Mouse (Mus musculus) cerebellum, adult 2 months (tissue): Measurements from ENCODE around the gene Rps6ka2. TPM values are rescaled to one million over a fixed set of nuclear protein-coding genes. Genes with fewer than 3 reads are reported as not detected.
A peak's percentile ranks its signal among the peaks of the same experiment; 100 is the strongest.
"Not testable (repeated sequence)": the region's sequence is repeated elsewhere in the genome, so short reads cannot be mapped to it uniquely, and the experiment has no call there.

Experiments used
- DNase-seq, 2 experiments: peaks; one replicate each; pipeline ENCODE4 v3.0.0; 2021
- H3K27ac ChIP-seq: fragments of 200-500 bp; 2 replicates; pipeline ENCODE4 v1.5.1; 2012; ENCODE audit warnings: low read length, control low read depth, inconsistent platforms; ENCODE audit not compliant: insufficient read depth
- H3K27me3 ChIP-seq: fragments of 200-500 bp; 2 replicates; pipeline ENCODE4 v1.6.1; 2012; ENCODE audit warnings: inconsistent platforms, mild to moderate bottlenecking, low read length, moderate library complexity; ENCODE audit not compliant: control insufficient read depth, insufficient read depth
- H3K4me1 ChIP-seq: fragments of 200-500 bp; 2 replicates; pipeline ENCODE4 v1.6.1; 2011; ENCODE audit warnings: low read length; ENCODE audit not compliant: control insufficient read depth, insufficient read depth
- H3K4me3 ChIP-seq: fragments of 200-500 bp; replicated peaks from 2 replicates; pipeline ENCODE3; 2011; ENCODE audit warnings: mild to moderate bottlenecking, low read depth, low read length, control low read depth; ENCODE audit not compliant: insufficient read depth
- CTCF ChIP-seq: fragments of 200-500 bp; IDR thresholded peaks from 2 replicates; pipeline ENCODE4 v1.5.1; 2011; ENCODE audit warnings: low read depth, mild to moderate bottlenecking, control low read depth, low read length, moderate library complexity, borderline replicate concordance; ENCODE audit not compliant: insufficient read depth
- POLR2A ChIP-seq: fragments of 200-500 bp; IDR thresholded peaks from 2 replicates; pipeline ENCODE4 v1.6.1; 2011; ENCODE audit warnings: low read length, control low read depth, borderline replicate concordance; ENCODE audit not compliant: insufficient read depth
- WGBS: fragments of 180-500 bp; shearing (Covaris S2); methylation state at CpG from one replicate; pipeline ENCODE4 v1.1.7; 2018; 5-methylcytosine and 5-hydroxymethylcytosine counted together
- polyA plus RNA-seq: library from polyadenylated mRNA; depleted of rRNA; stranded (reverse); fragments of >200 nt; gene quantifications from 2 replicates; pipeline ENCODE4 v1.2.3, GENCODE M21; 2012

Rps6ka2 gene
- polyA plus RNA-seq, 1 experiment: 23.4 TPM

DNA sequence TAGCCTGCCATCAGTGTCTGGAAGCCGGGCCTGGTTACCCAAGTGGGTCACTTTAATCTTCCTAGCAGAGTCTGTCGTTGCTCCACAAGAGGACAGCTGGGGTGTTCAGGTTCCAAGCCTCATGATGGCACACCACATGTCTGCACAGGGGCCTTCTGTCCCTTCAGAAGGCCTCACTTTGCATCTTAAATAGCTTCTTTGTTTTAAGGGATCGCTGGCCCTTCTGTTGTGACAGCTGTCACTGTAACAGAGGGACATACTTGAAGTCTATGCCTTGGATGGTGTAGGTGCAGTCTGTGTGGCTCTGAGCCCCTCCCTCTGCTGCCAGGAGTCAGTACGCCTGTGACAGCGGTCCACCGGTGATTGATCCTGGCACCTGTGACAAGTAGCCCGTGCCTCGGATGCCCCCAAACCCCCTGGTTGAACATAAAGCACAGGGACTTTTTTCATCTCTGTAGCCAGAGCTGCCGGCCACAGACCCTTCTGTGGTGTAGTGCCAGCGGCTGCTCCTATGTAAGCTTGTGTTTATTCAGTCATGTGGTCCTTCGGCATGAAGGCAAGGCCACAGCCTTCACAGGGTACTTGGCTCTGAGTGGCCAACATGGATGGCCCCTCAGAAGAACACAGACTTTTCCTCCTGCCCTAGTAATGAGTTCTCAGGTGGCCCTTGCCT, 122.2 kb downstream of the Rps6ka2 start:
- WGBS: 42% methylated on average over 11 of the region's 11 CpGs
- H3K4me3 ChIP-seq: no peak overlapping the region
- TF ChIP-seq POLR2A (no peak), CTCF (no peak)
- H3K27me3 ChIP-seq: no peaks in the 10 kb centered on the region
- H3K4me1 ChIP-seq: peaks cover 9% of the 10 kb centered on the region
- peak in 1 of 2 experiments; percentile 41 for DNase-seq
- H3K27ac ChIP-seq: no peak overlapping the region

DNA sequence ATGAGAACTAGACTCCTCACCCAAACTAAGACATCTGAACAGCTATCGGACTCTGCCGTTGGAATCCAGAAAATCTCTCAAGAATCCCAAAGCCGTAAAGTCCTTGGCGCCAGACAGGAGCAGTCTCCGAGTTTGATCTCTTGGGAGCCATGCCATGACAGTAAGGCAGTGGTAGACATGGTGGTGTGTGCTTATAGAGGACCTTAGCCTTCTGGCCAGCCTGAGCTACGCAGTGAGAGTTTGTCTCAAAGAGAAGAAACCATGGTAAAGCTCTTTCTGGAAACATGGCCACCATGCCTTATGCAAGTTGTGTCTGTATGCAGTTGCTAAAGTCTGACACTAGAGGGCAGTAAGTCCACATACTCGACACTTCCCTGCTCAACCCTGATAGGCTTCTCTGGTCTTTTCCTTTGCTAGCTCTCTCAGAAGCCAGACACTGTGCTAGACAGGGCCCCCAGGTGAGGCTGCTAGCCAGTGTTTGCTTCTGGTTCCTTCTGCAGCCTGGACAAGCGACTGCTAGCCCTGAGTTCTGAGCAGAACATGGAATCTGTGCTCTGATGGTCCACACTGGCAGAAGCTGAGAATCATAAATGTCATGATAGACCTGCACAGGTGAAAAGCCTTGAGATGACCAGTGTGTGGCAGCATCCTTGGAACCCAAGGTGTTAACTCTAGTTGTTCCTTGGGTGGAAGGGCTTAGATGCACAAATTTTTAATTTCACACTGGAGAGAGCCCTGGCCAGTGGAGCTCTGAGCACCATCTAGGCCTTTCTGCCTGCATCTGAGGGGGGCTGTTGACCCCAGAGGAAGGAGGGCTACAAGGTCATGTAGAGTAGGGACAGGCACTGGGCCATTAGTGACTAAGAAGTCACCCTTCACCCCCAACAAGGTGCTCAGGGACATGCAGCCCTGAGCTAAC, 136.6 kb downstream of the Rps6ka2 start:
- H3K4me3 ChIP-seq, H3K27ac ChIP-seq, H3K4me1 ChIP-seq, H3K27me3 ChIP-seq: not testable (repeated sequence)
- peak; percentile 23; the same call in 1 of the 2 replicates for TF ChIP-seq CTCF
- peak; percentile 27 to 40 for DNase-seq
- WGBS: 54% methylated on average over 8 of the region's 8 CpGs

DNA sequence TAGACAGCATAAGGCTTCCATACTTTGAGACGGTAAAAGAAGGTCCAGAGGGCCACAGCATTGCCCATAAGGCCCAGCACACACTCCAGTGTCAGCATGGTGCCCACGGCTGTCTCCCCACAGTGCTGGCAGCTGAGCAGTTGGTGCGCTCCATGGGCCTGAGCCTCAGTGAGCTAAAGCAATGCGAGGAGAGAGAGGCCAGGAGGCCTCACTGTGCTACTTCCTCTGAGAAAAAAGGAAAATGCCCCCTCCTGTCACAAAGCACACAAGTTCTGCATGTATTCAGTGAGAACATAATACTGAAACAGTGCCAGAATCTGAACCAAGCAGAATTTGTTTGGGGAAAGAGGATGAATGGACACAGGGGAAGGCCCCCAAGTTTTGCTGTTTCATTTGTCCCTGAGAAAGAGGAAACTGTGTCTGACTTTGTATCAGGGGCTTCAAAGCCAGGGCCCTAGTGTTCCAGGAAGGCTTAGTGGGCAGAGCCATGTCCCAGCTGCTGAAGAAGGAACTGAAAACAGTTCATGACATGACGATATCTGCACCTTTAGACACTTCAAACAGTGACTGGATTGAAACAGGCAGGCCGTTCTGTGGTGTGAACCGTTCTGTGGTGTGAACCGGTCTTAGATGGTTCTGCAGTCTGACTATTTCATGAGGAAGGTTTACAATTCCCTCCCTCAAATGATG, 145.9 kb downstream of the Rps6ka2 start:
- 57% methylated on average over 8 of the region's 8 CpGs for WGBS
- not testable (repeated sequence) for H3K4me3 ChIP-seq, H3K27me3 ChIP-seq, H3K4me1 ChIP-seq, DNase-seq, H3K27ac ChIP-seq

DNA sequence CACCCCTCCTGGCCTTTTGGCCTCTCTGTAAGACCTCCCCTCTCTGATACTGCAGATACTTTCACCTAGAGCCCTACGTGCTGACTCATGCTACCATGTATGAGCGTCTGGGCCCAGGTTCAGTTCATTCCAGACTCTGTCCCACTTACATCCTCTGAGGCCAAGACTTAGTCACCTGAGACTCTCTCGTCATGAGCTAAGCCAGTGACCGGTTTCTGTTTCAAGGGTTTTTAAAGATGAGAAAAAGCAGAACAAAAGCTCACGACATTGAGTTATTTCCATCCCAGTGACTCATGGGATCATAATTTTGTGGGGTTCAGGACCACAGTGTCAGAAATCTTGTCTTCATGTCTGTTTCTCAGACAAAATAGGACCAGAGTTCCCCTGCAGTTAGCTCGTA, 149.9 kb downstream of the Rps6ka2 start:
- H3K4me1 ChIP-seq, H3K27ac ChIP-seq, H3K27me3 ChIP-seq, DNase-seq, H3K4me3 ChIP-seq: not testable (repeated sequence)
- 93% methylated on average over 6 of the region's 6 CpGs for WGBS

DNA sequence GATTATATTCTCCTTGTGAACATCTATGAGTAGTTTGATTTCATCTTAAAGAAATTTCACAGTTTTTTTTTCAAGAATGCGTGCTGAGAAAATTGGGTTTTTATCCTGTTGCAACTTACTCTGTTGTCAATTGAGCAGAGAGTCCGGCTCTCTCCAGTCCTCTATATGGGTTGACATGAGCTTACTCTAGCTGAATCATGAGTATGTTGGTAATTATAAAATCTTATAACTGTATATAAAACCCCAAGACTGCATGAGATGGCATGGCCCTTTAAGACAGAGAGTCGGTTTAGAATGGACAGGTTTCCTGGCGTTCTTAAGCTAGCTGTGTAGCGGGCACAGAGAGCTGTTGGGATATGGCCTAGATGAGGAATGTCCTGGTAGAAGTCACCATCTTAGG, 154.4 kb downstream of the Rps6ka2 start, which contains the start of gene Tcp10a:
Gene Tcp10a (plus strand): TSS at position 301 of the 400 bp plus-strand sequence.
- 95% methylated on average over 4 of the region's 5 CpGs for WGBS
- H3K27me3 ChIP-seq, H3K4me1 ChIP-seq, DNase-seq, H3K27ac ChIP-seq, H3K4me3 ChIP-seq: not testable (repeated sequence)

DNA sequence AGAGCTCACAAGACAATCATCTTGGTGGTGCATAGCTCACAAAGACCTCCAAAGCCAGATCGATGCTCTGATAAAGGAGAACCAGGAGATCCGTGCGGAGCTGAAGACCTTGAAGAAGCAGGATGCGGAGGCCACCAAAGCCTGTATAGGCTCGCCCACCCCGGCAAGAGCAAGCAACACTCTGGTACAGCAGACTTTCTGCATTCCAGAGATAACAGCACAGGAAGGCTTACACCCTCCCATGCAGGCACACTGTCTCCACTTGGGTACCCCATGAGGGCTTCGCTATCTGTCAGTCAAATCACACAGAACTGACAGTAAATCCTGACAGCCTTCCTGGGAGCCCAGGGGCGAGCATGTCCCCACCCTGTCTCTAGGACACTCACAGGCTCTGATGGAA, 156.5 kb downstream of the Rps6ka2 start:
- H3K27me3 ChIP-seq, DNase-seq, H3K27ac ChIP-seq, H3K4me1 ChIP-seq, H3K4me3 ChIP-seq: not testable (repeated sequence)
- WGBS: 88% methylated on average over 8 of the region's 8 CpGs

DNA sequence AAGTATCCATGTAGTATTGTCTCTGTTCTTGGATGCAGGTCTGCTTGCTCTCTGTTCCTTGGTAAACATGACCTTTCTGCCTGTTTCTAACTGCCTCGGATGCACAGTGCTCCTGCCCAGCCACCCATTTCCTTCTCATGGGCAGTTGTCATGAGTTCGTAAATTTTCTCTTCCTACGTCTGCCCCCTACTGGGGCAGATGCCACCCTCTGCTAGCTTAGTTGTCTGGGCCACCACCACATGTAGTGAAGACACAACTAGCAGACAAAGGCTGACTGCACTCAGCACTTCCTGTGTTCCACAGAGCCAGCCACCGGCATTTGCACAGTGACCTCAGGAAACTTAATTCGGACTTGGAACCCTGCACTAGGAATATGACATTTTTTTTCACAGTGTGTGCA, 162.8 kb downstream of the Rps6ka2 start:
- not testable (repeated sequence) for H3K4me1 ChIP-seq, H3K4me3 ChIP-seq, DNase-seq, H3K27ac ChIP-seq, H3K27me3 ChIP-seq
- 72% methylated on average over 3 of the region's 5 CpGs for WGBS

DNA sequence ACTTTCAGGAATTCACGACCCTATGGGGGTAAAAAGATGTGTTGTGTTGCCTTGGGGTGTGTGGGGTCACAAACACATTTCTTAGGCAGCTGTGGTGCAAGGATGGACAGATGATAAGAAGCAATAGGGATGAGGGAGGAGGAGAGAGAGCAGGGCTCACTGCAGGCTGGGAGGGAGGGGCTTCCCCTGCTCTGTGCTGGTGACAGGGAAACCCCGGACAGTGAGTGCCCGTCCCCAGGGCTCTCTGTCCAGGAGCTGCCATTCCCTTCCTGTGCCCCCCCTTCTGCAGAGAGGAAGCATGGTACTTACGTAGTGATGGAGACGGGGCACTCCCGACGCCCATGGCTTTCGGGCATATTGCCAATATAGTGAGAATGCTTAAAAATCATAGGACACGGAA, 167.5 kb downstream of the Rps6ka2 start:
- 20% methylated on average over 9 of the region's 9 CpGs for whole genome bisulfite sequencing
- not testable (repeated sequence) for H3K27me3 ChIP-seq, H3K27ac ChIP-seq, H3K4me3 ChIP-seq, DNase-seq, H3K4me1 ChIP-seq

DNA sequence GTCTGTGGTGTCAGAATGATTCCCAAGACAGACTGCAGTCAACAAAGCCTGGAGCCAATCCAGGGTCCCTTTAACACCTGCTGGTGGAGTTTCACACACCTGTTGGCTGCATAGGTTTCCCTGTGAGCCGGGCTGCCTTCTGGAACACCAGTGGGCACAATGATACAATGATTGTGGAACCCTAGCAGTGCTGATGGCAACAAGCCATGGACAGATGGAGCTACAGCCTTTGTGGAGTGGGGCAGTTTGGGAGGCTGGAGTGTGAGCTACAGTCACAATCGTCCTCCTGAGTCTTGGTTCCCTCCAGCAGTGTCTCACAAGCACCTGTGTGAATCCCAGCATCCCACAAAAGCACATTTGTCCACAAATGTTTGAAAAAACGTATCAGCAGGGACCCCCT, 178.8 kb downstream of the Rps6ka2 start:
- DNase-seq: peak; percentile 31 to 50
- H3K4me3 ChIP-seq, H3K27ac ChIP-seq, H3K27me3 ChIP-seq, H3K4me1 ChIP-seq: not testable (repeated sequence)
- WGBS: 0% methylated on average over 2 of the region's 3 CpGs

DNA sequence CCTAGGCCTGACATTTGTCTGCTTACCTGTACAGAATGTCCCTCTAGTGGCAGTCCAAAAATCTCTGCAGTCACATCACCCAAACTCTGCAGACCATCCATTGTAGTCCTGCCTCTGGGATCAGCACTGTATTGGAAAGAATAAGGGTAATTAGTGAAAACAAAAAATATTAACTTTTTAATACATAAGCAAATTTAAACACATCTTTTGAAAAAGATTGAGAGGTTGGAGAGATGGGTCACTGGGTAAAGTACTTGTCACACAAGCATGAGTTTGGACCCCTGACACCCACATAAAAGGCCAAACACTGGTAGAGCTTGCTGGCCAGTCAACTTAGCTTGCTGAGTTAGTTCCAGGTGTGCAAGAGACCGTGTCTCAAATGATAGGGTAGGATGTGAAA, 182.7 kb downstream of the Rps6ka2 start, which contains the start of gene Ttll2:
Gene Ttll2 (minus strand): TSS at position 101 of the 400 bp plus-strand sequence.
- not testable (repeated sequence) for H3K27ac ChIP-seq, H3K4me3 ChIP-seq, DNase-seq, H3K27me3 ChIP-seq, H3K4me1 ChIP-seq
- 81% methylated on average over 1 of the region's 1 CpGs for WGBS
